Mouse (Mus musculus) liver, embryonic 12.5 days (tissue): ENCODE data around the gene Akap12. TPM values are rescaled to one million over a fixed set of nuclear protein-coding genes. Genes with fewer than 3 reads are reported as not detected.

Experiments used
- ATAC-seq: fragments of 200-750 bp; cut with Nextera tagmentation; 2 replicates; pipeline ENCODE4 v1.8.0; 2017; ENCODE audit warnings: moderate number of reproducible peaks, mild to moderate bottlenecking, moderate library complexity
- H3K27ac ChIP-seq: fragments of 300-500 bp; sonication (generic); 2 replicates; pipeline ENCODE4 v1.5.1; 2016; ENCODE audit warnings: mild to moderate bottlenecking
- H3K27me3 ChIP-seq: fragments of 300-500 bp; sonication (generic); replicated peaks from 2 replicates; pipeline ENCODE4 v1.6.1; 2016; ENCODE audit warnings: mild to moderate bottlenecking, moderate library complexity
- H3K36me3 ChIP-seq: fragments of 300-500 bp; sonication (generic); 2 replicates; pipeline ENCODE4 v1.6.1; 2016; ENCODE audit warnings: mild to moderate bottlenecking, moderate library complexity
- H3K4me1 ChIP-seq: fragments of 300-500 bp; sonication (generic); 2 replicates; pipeline ENCODE4 v1.6.1; 2016
- H3K4me2 ChIP-seq: fragments of 300-500 bp; sonication (generic); 2 replicates; pipeline ENCODE4 v1.6.1; 2016; ENCODE audit warnings: mild to moderate bottlenecking, moderate library complexity
- H3K4me3 ChIP-seq: fragments of 300-500 bp; sonication (generic); 2 replicates; pipeline ENCODE4 v1.5.1; 2016; ENCODE audit warnings: mild to moderate bottlenecking, moderate library complexity
- H3K9ac ChIP-seq: fragments of 300-500 bp; sonication (generic); 2 replicates; pipeline ENCODE4 v1.6.1; 2016; ENCODE audit warnings: mild to moderate bottlenecking, moderate library complexity
- H3K9me3 ChIP-seq: fragments of 300-500 bp; sonication (generic); replicated peaks from 2 replicates; pipeline ENCODE4 v1.6.1; 2016; ENCODE audit warnings: mild to moderate bottlenecking, moderate library complexity
- WGBS: fragments of 180-500 bp; shearing (Covaris S2); methylation state at CpG from one replicate; pipeline ENCODE4 v1.1.7; 2016; ENCODE audit not compliant: insufficient replicate concordance; 5-methylcytosine and 5-hydroxymethylcytosine counted together
- polyA plus RNA-seq: library from polyadenylated mRNA; unstranded; fragments of >200 nt; fragmentation: Nextera tagmentation; extraction: Ambion mirVana; gene quantifications from 2 replicates; pipeline ENCODE4 v1.2.1, GENCODE M21; 2016

Gene Akap12
- polyA plus RNA-seq, 1 experiment from 2014 or later: 7.1 TPM

DNA sequence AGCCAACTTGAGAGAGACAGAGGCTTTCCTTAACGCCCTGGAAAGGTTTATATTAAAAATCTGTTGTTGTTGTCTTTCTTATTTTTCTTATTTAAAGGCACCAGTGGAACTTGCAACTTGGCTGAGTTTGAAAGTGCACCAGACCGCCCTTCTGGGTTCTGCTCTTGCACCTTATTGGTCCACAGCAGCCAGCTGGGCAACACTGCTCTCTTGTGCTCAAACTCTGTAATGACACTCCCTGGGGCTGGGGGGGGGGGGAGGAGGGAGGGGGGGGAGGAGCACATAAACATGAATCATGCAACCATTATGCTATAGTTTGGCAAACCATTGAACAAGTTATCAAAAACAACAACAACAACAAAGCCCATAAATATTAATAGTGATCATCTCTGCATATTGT lies 75.2 kb downstream of the Akap12 start:
- no peak for ATAC-seq
- no peak overlapping the region for H3K4me2 ChIP-seq
- no peaks in the 10 kb centered on the region for H3K36me3 ChIP-seq
- H3K4me1 ChIP-seq: peaks cover under 1% of the 10 kb centered on the region; the same call in 1 of the 2 replicates
- H3K4me3 ChIP-seq: no peak overlapping the region
- WGBS: 19% methylated on average over 2 of the region's 2 CpGs
- H3K9ac ChIP-seq: no peak overlapping the region
- no peaks in the 10 kb centered on the region for H3K27me3 ChIP-seq
- H3K9me3 ChIP-seq: no peaks in the 10 kb centered on the region
- H3K27ac ChIP-seq: no peak overlapping the region

GRCm38 (mm10) chr10:4346489-4347135 lies 80.4 kb downstream of the Akap12 start:
- peak; percentile 88 for ATAC-seq
- 6% methylated on average over 28 of the region's 28 CpGs for WGBS
- Histone ChIP-seq H3K4me2 (peak overlapping the region; percentile 69), H3K9ac (peak overlapping the region; percentile 60), H3K9me3 (no peaks in the 10 kb centered on the region), H3K36me3 (no peaks in the 10 kb centered on the region), H3K4me3 (peak overlapping the region; percentile 49), H3K27me3 (no peaks in the 10 kb centered on the region), H3K27ac (no peak overlapping the region), H3K4me1 (peaks cover 9% of the 10 kb centered on the region)

- ATAC-seq: peak; percentile 36
- H3K4me3 ChIP-seq: no peak overlapping the region
- H3K36me3 ChIP-seq: no peaks in the 10 kb centered on the region
- peaks cover 9% of the 10 kb centered on the region for H3K4me1 ChIP-seq
- no peak overlapping the region for H3K9ac ChIP-seq
- 49% methylated on average over 4 of the region's 4 CpGs for WGBS
- peak overlapping the region; percentile 69 for H3K4me2 ChIP-seq
- H3K27me3 ChIP-seq: no peaks in the 10 kb centered on the region
- H3K9me3 ChIP-seq: no peaks in the 10 kb centered on the region
- H3K27ac ChIP-seq: no peak overlapping the region
Observed at GRCm38 (mm10) chr10:4347136-4347492, 80.9 kb downstream of the Akap12 start.

DNA sequence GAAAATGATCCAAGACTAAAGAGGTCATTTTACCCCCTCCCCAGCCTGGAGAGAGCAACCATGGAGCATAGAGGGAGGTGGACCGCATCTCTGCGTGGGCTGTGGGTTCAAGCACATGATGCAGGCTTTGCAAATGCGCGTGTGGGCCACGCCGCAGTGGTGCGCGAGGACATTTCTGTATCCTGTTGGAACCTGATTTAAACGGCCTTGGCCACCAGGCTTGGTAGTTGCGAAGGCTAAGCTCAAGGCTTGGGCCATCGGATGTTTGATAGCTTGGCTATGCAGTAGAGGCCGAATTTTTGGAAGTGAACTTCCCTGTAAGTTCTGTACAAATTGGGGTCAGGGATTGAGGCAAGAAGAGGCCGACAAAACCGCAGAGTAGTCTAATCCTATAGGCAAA lies 81.4 kb downstream of the Akap12 start:
- no peaks in the 10 kb centered on the region for H3K36me3 ChIP-seq
- no peak for ATAC-seq
- no peaks in the 10 kb centered on the region for H3K9me3 ChIP-seq
- H3K4me3 ChIP-seq: no peak overlapping the region
- H3K4me2 ChIP-seq: no peak overlapping the region
- no peak overlapping the region for H3K9ac ChIP-seq
- H3K4me1 ChIP-seq: peaks cover 9% of the 10 kb centered on the region
- 85% methylated on average over 14 of the region's 14 CpGs for WGBS
- no peak overlapping the region for H3K27ac ChIP-seq
- no peaks in the 10 kb centered on the region for H3K27me3 ChIP-seq

DNA sequence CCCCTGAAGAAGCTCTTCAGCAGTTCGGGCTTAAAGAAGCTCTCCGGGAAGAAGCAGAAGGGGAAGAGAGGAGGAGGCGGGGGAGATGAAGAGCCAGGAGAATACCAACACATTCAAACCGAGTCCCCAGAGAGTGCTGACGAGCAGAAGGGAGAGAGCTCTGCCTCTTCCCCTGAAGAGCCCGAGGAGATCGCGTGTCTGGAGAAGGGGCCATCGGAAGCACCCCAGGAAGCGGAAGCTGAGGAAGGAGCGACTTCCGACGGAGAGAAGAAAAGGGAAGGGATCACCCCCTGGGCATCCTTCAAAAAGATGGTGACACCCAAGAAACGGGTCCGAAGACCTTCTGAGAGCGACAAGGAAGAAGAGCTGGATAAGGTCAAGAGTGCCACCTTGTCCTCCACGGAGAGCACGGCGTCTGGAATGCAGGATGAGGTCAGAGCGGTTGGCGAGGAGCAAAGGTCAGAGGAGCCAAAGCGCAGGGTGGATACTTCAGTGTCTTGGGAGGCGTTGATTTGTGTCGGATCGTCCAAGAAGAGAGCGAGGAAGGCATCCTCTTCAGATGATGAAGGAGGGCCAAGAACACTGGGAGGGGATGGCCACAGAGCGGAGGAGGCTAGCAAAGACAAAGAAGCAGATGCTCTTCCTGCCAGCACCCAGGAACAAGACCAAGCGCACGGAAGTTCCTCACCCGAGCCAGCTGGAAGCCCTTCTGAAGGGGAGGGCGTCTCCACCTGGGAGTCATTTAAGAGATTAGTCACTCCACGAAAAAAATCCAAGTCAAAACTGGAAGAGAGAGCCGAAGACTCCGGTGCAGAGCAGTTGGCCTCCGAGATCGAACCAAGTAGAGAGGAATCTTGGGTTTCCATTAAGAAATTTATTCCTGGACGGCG lies 88.4 kb downstream of the Akap12 start:
- H3K27me3 ChIP-seq: no peaks in the 10 kb centered on the region
- no peak overlapping the region for H3K4me2 ChIP-seq
- no peak overlapping the region for H3K9ac ChIP-seq
- no peak for ATAC-seq
- no peaks in the 10 kb centered on the region for H3K4me1 ChIP-seq
- peaks cover 7% of the 10 kb centered on the region for H3K36me3 ChIP-seq
- no peak overlapping the region for H3K4me3 ChIP-seq
- H3K27ac ChIP-seq: no peak overlapping the region
- H3K9me3 ChIP-seq: no peaks in the 10 kb centered on the region
- 81% methylated on average over 38 of the region's 38 CpGs for WGBS

DNA sequence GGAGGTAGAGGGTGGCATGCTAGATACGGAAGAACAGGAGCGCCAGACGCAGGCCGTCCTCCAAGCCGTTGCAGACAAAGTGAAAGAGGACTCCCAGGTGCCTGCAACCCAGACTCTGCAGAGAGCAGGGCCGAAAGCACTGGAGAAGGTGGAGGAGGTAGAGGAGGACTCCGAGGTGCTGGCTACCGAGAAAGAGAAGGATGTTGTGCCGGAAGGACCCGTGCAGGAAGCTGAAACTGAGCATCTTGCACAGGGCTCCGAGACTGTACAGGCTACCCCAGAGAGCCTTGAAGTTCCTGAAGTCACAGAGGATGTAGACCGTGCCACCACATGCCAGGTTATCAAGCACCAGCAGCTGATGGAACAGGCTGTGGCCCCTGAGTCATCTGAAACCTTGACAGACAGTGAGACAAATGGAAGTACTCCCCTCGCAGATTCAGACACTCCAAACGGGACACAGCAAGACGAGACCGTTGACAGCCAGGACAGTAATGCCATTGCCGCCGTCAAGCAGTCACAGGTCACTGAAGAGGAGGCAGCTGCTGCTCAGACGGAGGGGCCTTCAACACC lies 89.8 kb downstream of the Akap12 start:
- WGBS: 72% methylated on average over 19 of the region's 19 CpGs
- peaks cover 7% of the 10 kb centered on the region for H3K36me3 ChIP-seq
- H3K9me3 ChIP-seq: no peaks in the 10 kb centered on the region
- no peak overlapping the region for H3K4me2 ChIP-seq
- H3K9ac ChIP-seq: no peak overlapping the region
- ATAC-seq: no peak
- no peak overlapping the region for H3K4me3 ChIP-seq
- H3K4me1 ChIP-seq: no peaks in the 10 kb centered on the region
- no peak overlapping the region for H3K27ac ChIP-seq
- no peaks in the 10 kb centered on the region for H3K27me3 ChIP-seq

DNA sequence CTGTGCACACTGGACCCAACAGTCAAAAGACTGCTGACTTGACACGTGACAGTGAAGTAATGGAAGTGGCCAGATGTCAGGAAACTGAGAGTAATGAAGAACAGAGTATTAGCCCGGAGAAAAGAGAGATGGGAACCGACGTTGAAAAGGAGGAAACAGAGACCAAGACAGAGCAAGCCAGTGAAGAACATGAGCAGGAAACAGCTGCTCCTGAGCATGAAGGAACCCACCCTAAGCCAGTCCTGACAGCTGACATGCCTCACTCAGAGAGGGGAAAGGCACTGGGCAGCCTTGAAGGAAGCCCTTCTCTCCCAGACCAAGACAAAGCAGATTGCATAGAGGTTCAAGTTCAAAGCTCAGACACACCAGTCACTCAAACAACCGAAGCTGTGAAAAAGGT lies 90.5 kb downstream of the Akap12 start:
- H3K9ac ChIP-seq: no peak overlapping the region
- H3K27me3 ChIP-seq: no peaks in the 10 kb centered on the region
- H3K27ac ChIP-seq: no peak overlapping the region
- ATAC-seq: no peak
- H3K4me3 ChIP-seq: no peak overlapping the region
- WGBS: 34% methylated on average over 5 of the region's 5 CpGs
- H3K36me3 ChIP-seq: peaks cover 7% of the 10 kb centered on the region
- H3K4me2 ChIP-seq: no peak overlapping the region
- H3K4me1 ChIP-seq: no peaks in the 10 kb centered on the region
- no peaks in the 10 kb centered on the region for H3K9me3 ChIP-seq

GRCm38 (mm10) chr10:4357435-4357834 lies 91.3 kb downstream of the Akap12 start:
- Histone ChIP-seq H3K27me3 (no peaks in the 10 kb centered on the region), H3K9me3 (peaks cover 3% of the 10 kb centered on the region), H3K4me1 (no peaks in the 10 kb centered on the region), H3K4me2 (no peak overlapping the region), H3K36me3 (peaks cover 7% of the 10 kb centered on the region), H3K27ac (no peak overlapping the region), H3K4me3 (no peak overlapping the region), H3K9ac (no peak overlapping the region)
- no peak for ATAC-seq
- WGBS: 75% methylated on average over 10 of the region's 10 CpGs

GRCm38 (mm10) chr10:4364618-4365017 lies 98.4 kb downstream of the Akap12 start:
- WGBS: 81% methylated on average over 3 of the region's 3 CpGs
- Histone ChIP-seq H3K4me1 (no peaks in the 10 kb centered on the region), H3K9me3 (peaks cover 10% of the 10 kb centered on the region), H3K27ac (no peak overlapping the region), H3K27me3 (no peaks in the 10 kb centered on the region), H3K4me2 (no peak overlapping the region), H3K36me3 (peaks cover 26% of the 10 kb centered on the region), H3K4me3 (no peak overlapping the region), H3K9ac (no peak overlapping the region)
- no peak for ATAC-seq

DNA sequence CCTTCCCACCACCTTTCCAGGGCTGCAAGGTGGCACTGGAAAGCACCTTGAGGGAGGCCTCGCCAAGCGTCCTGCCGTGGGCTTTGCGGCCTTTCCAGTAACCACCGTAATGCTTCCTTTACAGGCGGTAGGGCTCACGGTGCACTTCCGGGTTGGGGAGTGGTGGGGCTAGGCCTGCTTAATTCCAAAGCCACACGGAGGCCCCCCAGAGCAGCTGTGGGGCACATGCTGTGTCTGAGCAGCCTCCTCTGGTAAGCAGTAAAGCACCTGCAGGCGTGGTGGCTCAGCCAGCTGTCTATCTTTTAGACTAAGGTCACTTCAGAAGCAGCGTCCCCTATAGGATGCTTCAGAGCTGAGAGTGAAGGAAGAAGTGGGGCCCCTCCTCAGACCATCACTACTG lies 103.9 kb downstream of the Akap12 start:
- H3K36me3 ChIP-seq: peaks cover 59% of the 10 kb centered on the region
- 86% methylated on average over 11 of the region's 11 CpGs for WGBS
- H3K27ac ChIP-seq: no peak overlapping the region
- H3K4me2 ChIP-seq: no peak overlapping the region
- no peak overlapping the region for H3K9ac ChIP-seq
- no peaks in the 10 kb centered on the region for H3K4me1 ChIP-seq
- no peak for ATAC-seq
- H3K4me3 ChIP-seq: no peak overlapping the region
- H3K9me3 ChIP-seq: no peaks in the 10 kb centered on the region
- H3K27me3 ChIP-seq: no peaks in the 10 kb centered on the region

GRCm38 (mm10) chr10:4372011-4372410 lies 105.8 kb downstream of the Akap12 start:
- no peak overlapping the region for H3K9ac ChIP-seq
- 47% methylated on average over 5 of the region's 5 CpGs for WGBS
- no peaks in the 10 kb centered on the region for H3K9me3 ChIP-seq
- H3K4me2 ChIP-seq: no peak overlapping the region
- H3K27me3 ChIP-seq: no peaks in the 10 kb centered on the region
- no peak overlapping the region for H3K4me3 ChIP-seq
- peaks cover 56% of the 10 kb centered on the region for H3K36me3 ChIP-seq
- no peaks in the 10 kb centered on the region for H3K4me1 ChIP-seq
- ATAC-seq: no peak
- H3K27ac ChIP-seq: no peak overlapping the region

- ATAC-seq: no peak
Observed at GRCm38 (mm10) chr10:4373558-4373957, 107.4 kb downstream of the Akap12 start.

More at GRCm38 (mm10) chr10:4373558-4373957, 107.4 kb downstream of the Akap12 start:
- Histone ChIP-seq H3K36me3 (peaks cover 44% of the 10 kb centered on the region), H3K9ac (no peak overlapping the region), H3K4me1 (no peaks in the 10 kb centered on the region), H3K27me3 (no peaks in the 10 kb centered on the region), H3K27ac (no peak overlapping the region), H3K4me2 (no peak overlapping the region), H3K9me3 (no peaks in the 10 kb centered on the region), H3K4me3 (no peak overlapping the region)
- WGBS: 44% methylated on average over 4 of the region's 4 CpGs
